Mouse (Mus musculus) bone marrow, adult 2 months (tissue): ENCODE results near the gene Gm5478. TPM values are rescaled to one million over a fixed set of nuclear protein-coding genes. Genes with fewer than 3 reads are reported as not detected.
"Not testable (repeated sequence)": the region's sequence is repeated elsewhere in the genome, so short reads cannot be mapped to it uniquely, and the experiment has no call there.

ENCODE experiments used
- H3K27ac ChIP-seq: fragments of 200-500 bp; 2 replicates; pipeline ENCODE4 v1.5.1; 2012; ENCODE audit warnings: low read depth, mild to moderate bottlenecking, control low read depth, inconsistent platforms, low read length; ENCODE audit not compliant: control insufficient read depth, poor library complexity, insufficient read depth
- H3K4me1 ChIP-seq: fragments of 200-500 bp; 2 replicates; pipeline ENCODE4 v1.6.1; 2011; ENCODE audit warnings: low read length; ENCODE audit not compliant: control insufficient read depth, insufficient read depth
- H3K4me3 ChIP-seq: fragments of 200-500 bp; replicated peaks from 2 replicates; pipeline ENCODE3; 2011; ENCODE audit warnings: mild to moderate bottlenecking, low read depth, low read length, control low read depth; ENCODE audit not compliant: control insufficient read depth
- CTCF ChIP-seq: fragments of 200-500 bp; IDR thresholded peaks from 2 replicates; pipeline ENCODE4 v1.5.1; 2011; ENCODE audit warnings: low read length, control low read depth; ENCODE audit not compliant: control insufficient read depth, insufficient read depth
- POLR2A ChIP-seq: fragments of 200-500 bp; IDR thresholded peaks from 2 replicates; pipeline ENCODE4 v1.6.1; 2011; ENCODE audit warnings: low read depth, mild to moderate bottlenecking, control low read depth, low read length, borderline replicate concordance; ENCODE audit not compliant: control insufficient read depth
- WGBS: fragments of 180-500 bp; shearing (Covaris S2); methylation state at CpG from one replicate; pipeline ENCODE4 v1.1.7; 2018; 5-methylcytosine and 5-hydroxymethylcytosine counted together
- polyA plus RNA-seq: library from polyadenylated mRNA; stranded (reverse); fragments of >200 nt; gene quantifications from 2 replicates; pipeline ENCODE4 v1.2.4, GENCODE M21; 2011; ENCODE audit warnings: low replicate concordance; ENCODE audit not compliant: missing spikeins, insufficient read depth, insufficient read length

The Gm5478 gene
- polyA plus RNA-seq: not detected in 2 replicates

DNA sequence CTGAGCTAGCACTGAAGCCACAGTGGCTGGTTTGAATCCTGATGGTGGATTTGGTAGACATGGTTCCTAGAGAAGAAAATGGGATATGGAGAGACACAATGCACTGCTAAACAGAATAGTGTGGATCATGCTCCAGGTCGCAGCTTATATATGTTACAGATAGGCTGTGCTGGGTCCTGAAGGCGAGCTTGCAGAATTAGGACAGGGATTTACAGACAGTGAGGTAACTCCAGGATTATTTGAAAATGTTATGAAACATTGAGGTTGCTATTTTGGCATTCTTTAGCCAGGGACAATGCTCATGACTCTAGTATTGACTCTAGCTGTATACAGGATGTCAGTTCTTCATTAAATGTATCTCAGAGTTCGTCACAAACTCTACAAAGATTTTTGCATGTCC lies at the start of gene Gm5478:
Gm5478 (minus strand) TSS at position 101 of the 400 bp plus-strand sequence.
- H3K27ac ChIP-seq: no peak within 1 kb of the TSS
- no peak within 1 kb of the TSS for H3K4me3 ChIP-seq
- H3K4me1 ChIP-seq: no peaks in the 10 kb centered on the region
- TF ChIP-seq CTCF: no peak
- no peak for TF ChIP-seq POLR2A
- 68% methylated on average over 3 of the region's 3 CpGs for WGBS

DNA sequence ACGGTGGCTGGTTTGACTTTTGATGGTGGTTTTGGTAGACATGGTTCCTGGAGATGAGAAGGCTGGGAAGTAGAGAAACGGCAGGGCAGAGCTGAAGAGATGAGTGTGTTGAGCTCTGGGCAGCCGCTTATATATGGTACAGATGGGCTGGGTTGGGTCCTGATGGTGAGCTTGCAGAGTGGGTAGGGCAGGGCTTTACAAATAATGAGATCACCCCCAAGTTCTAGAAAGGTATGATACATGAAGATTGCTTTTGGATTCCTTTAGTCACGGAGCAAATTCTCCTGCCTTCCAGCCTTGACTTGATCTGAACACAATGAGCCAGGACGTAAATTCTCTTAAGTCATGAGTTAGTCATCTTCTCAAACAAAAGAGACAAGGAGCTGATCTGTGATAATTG lies 47.0 kb upstream of the Gm5478 start, which contains the start of gene Krt6a:
Krt6a (minus strand) TSS at position 101 of the 400 bp plus-strand sequence.
- 73% methylated on average over 5 of the region's 5 CpGs for WGBS

DNA sequence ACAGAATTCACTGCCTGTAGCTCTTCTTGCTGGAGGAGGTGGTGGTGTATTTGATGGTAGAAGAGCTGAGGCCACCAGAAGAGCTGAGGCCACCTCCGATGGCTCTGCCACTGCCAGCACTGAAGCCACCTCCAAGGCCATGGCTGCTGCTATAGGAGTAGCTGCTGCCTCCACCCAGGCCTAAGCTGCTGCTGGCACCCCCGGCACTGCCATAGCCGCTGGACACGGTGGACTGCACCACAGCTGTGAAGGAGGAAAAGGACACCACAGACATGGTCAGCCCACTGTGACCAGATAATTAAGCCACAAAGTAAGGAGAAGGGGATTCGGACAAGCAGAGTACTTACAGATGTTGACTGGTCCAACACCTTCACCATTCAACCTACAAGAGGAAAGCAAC lies 43.3 kb upstream of the Gm5478 start:
- H3K27ac ChIP-seq, H3K4me3 ChIP-seq, H3K4me1 ChIP-seq: not testable (repeated sequence)
- WGBS: 85% methylated on average over 5 of the region's 5 CpGs

More for the DNA sequence above, 47.0 kb upstream of the Gm5478 start, which contains the start of gene Krt6a:
- TF ChIP-seq CTCF: no peak
- TF ChIP-seq POLR2A: no peak
- Histone ChIP-seq H3K4me3 (no peak within 1 kb of the TSS), H3K4me1 (no peaks in the 10 kb centered on the region), H3K27ac (no peak within 1 kb of the TSS)

DNA sequence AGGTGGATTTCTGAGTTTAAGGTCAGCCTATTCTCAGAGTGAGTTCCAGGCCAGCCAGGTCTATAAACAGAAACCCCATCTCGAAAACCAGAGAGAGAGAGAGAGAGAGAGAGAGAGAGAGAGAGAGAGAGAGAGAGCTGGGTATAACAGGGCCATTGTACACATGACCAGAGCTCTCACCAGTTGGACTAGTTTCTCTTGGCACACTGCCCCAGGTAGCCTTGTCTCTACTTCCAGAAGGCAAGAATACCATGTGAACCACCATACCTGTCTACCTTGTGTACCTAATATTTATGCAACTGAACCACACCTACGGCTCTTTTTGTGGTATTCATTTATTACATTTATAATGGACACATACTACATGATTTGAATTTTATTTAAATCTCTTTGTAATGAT lies 41.0 kb upstream of the Gm5478 start:
- 54% methylated on average over 2 of the region's 2 CpGs for WGBS
- no peak overlapping the region for H3K27ac ChIP-seq
- H3K4me1 ChIP-seq: no peaks in the 10 kb centered on the region
- no peak for TF ChIP-seq POLR2A
- TF ChIP-seq CTCF: no peak
- no peak overlapping the region for H3K4me3 ChIP-seq

DNA sequence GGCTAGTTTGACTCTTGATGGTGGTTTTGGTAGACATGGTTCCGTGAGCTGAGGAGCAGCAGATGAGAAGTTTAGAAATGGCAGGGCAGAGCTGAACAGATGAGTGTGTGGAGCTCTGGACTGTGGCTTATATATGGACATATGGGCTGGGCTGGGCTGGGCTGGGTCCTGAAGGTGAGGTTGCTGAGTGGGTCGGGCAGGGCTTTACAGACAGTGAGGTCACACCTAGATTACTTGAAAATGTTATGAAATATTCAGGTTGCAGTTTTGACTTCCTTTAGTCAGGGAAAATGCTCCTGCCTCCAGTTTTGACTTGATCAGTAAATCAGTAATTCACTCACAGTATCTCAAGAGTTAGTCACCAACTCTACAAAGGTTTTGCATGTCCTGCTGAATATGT lies 33.0 kb upstream of the Gm5478 start, which contains the start of gene Krt6b:
Krt6b (minus strand) TSS at position 101 of the 400 bp plus-strand sequence.
- Histone ChIP-seq H3K4me1 (no peaks in the 10 kb centered on the region), H3K27ac (no peak within 1 kb of the TSS), H3K4me3 (no peak within 1 kb of the TSS)
- TF ChIP-seq CTCF (no peak), POLR2A (no peak)
- WGBS: 79% methylated on average over 2 of the region's 2 CpGs

DNA sequence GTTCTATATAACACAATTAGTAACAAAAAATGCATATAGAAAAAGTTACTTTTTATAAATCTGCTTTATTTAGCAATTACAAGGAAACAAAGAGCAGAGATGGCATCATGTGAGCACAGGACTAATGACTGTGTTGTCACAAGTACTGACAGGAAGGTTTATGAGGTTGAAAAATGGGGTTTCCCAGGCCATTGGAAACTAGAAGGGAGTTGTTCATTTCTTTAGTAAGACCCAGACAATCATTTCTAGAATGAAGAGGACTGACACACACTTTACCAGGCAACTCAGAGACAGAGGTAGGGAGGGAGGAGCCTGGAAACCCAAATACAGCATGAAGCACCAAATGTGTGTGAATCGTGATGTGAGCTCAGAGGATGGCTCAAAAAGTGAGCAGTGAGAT lies 28.8 kb upstream of the Gm5478 start:
- WGBS: 68% methylated on average over 1 of the region's 1 CpGs
- Histone ChIP-seq H3K27ac (no peak overlapping the region), H3K4me3 (no peak overlapping the region), H3K4me1 (no peaks in the 10 kb centered on the region)
- TF ChIP-seq CTCF (no peak), POLR2A (no peak)

DNA sequence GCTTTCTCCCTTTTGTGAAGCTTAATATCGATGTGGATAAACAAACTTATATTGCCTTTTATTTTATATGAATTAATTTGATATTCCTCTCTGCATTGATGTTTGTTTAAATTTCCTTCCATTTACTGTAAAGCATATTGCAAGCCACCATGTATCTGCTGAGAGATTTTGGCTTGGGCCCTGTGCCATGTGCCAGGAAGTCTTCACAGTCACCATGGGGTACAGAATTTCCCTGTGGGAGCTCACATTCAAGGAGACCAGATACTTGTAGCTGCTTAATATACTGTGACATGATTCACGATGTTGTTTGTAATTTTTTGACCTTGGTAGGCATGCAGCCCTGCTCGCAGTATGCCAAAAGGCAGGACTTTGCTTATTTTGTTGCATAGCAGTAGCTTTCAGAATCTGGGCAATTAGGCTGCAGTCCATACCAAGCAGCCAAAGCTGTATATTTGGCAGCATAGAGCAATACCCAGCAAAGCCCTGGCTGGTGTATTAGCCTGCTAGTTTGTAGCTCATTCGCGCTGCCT lies 5.6 kb upstream of the Gm5478 start:
- 81% methylated on average over 5 of the region's 5 CpGs for WGBS
- Histone ChIP-seq H3K4me3 (no peak overlapping the region), H3K4me1 (no peaks in the 10 kb centered on the region), H3K27ac (no peak overlapping the region)
- TF ChIP-seq CTCF (no peak), POLR2A (no peak)

DNA sequence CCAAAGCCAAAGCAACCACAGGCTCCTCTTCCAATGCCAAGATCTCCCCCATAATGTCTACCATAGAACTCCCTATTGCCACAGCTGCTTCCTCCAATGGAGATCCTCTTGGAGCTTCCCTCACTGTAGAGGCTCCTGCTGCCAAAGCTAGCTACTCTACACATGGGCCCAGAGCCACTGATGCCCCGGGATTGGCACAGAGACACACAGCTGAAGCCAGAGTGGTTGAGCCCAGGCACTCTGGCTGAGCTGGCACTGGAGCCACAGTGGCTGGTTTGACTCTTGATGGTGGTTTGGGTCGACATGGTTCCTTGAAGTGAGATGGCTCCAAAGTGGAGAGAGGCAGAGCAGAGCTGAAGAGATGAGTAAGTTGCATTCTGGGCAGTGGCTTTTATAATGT lies 19.3 kb downstream of the Gm5478 start, which contains the start of gene Gm5414:
Gm5414 (minus strand) TSS at position 305 of the 400 bp plus-strand sequence.
- TF ChIP-seq POLR2A (no peak), CTCF (no peak)
- Histone ChIP-seq H3K27ac (no peak within 1 kb of the TSS), H3K4me1 (no peaks in the 10 kb centered on the region), H3K4me3 (no peak within 1 kb of the TSS)
- WGBS: 66% methylated on average over 2 of the region's 2 CpGs

DNA sequence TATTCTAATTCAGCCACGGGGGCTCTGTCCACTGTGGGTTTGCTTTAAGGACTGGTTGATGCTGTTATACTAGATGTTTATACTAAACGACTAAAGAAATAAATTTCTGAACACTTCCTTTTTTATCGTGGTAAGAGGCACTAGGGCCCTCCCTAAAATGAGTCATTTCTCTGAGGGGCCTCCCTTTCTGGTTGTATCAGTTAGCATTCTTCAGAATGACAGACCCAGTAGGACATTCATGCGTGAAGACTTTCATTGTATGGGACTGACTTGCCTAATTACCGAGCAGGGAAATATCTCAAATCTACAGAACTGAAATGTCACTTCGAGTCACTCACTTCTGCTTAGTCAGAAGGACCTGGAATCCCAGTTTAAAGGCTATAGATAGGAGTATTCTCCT lies 48.1 kb downstream of the Gm5478 start:
- no peak overlapping the region for H3K4me3 ChIP-seq
- WGBS: 40% methylated on average over 6 of the region's 6 CpGs
- H3K4me1 ChIP-seq: no peaks in the 10 kb centered on the region
- TF ChIP-seq POLR2A: no peak
- TF ChIP-seq CTCF: no peak
- no peak overlapping the region for H3K27ac ChIP-seq

Other genes starting within 250 kb of the Gm5478 start
- 1.3 and 4.3 TPM in 2 replicates for gene Krt7, start 236.3 kb downstream of the Gm5478 start, polyA plus RNA-seq
- gene Krt87, start 208.6 kb downstream of the Gm5478 start, polyA plus RNA-seq: not detected in 2 replicates
- gene Krt88, start 199.6 kb downstream of the Gm5478 start, polyA plus RNA-seq: not detected in 2 replicates
- not detected in 2 replicates for gene Krt81, start 183.6 kb downstream of the Gm5478 start, polyA plus RNA-seq
- gene Krt86, start 173.9 kb downstream of the Gm5478 start, polyA plus RNA-seq: 1.6 TPM in 1 of 2 replicates, not detected in the other
- gene Krt83, start 155.9 kb downstream of the Gm5478 start, polyA plus RNA-seq: 2.3 and 4.1 TPM in 2 replicates
- gene Gm49425, start 130.1 kb downstream of the Gm5478 start, polyA plus RNA-seq: not detected in 2 replicates
- gene Krt84, start 114.6 kb downstream of the Gm5478 start, polyA plus RNA-seq: not detected in 2 replicates
- not detected in 2 replicates for gene Krt82, start 96.7 kb downstream of the Gm5478 start, polyA plus RNA-seq
- not detected in 2 replicates for gene Krt90, start 84.4 kb downstream of the Gm5478 start, polyA plus RNA-seq
- not detected in 2 replicates for gene Krt75, start 73.5 kb downstream of the Gm5478 start, polyA plus RNA-seq
- not detected in 2 replicates for gene Gm5414, start 19.2 kb downstream of the Gm5478 start, polyA plus RNA-seq
- not detected in 2 replicates for gene Krt6b, start 32.9 kb upstream of the Gm5478 start, polyA plus RNA-seq
- gene Krt6a, start 46.9 kb upstream of the Gm5478 start, polyA plus RNA-seq: not detected in 2 replicates
- gene Krt5, start 65.5 kb upstream of the Gm5478 start, polyA plus RNA-seq: not detected in 2 replicates
- gene Krt71, start 95.7 kb upstream of the Gm5478 start, polyA plus RNA-seq: not detected in 2 replicates
- gene Krt72, start 139.1 kb upstream of the Gm5478 start, polyA plus RNA-seq: not detected in 2 replicates
- gene Krt73, start 155.0 kb upstream of the Gm5478 start, polyA plus RNA-seq: not detected in 2 replicates
- not detected in 2 replicates for gene Krt2, start 170.8 kb upstream of the Gm5478 start, polyA plus RNA-seq
- gene Krt1, start 203.4 kb upstream of the Gm5478 start, polyA plus RNA-seq: not detected in 2 replicates
- gene Krt77, start 222.3 kb upstream of the Gm5478 start, polyA plus RNA-seq: not detected in 2 replicates
- gene Krt76, start 245.5 kb upstream of the Gm5478 start, polyA plus RNA-seq: not detected in 2 replicates